Mouse (Mus musculus) G1E-ER4 (cell line): Measurements from ENCODE around the gene Abcb1a. TPM values are rescaled to one million over a fixed set of nuclear protein-coding genes. Genes with fewer than 3 reads are reported as not detected.

Experiments
- GATA1 ChIP-seq: IDR thresholded peaks from one replicate; pipeline ENCODE4 v1.8.0; 2012; ENCODE audit warnings: low read length, inconsistent platforms
- polyA plus RNA-seq: library from polyadenylated mRNA; stranded (reverse); fragments of >175 nt; gene quantifications from 2 replicates; pipeline ENCODE4 v1.2.3, GENCODE M21; 2012

Gene Abcb1a
- polyA plus RNA-seq = not detected in 2 replicates

DNA sequence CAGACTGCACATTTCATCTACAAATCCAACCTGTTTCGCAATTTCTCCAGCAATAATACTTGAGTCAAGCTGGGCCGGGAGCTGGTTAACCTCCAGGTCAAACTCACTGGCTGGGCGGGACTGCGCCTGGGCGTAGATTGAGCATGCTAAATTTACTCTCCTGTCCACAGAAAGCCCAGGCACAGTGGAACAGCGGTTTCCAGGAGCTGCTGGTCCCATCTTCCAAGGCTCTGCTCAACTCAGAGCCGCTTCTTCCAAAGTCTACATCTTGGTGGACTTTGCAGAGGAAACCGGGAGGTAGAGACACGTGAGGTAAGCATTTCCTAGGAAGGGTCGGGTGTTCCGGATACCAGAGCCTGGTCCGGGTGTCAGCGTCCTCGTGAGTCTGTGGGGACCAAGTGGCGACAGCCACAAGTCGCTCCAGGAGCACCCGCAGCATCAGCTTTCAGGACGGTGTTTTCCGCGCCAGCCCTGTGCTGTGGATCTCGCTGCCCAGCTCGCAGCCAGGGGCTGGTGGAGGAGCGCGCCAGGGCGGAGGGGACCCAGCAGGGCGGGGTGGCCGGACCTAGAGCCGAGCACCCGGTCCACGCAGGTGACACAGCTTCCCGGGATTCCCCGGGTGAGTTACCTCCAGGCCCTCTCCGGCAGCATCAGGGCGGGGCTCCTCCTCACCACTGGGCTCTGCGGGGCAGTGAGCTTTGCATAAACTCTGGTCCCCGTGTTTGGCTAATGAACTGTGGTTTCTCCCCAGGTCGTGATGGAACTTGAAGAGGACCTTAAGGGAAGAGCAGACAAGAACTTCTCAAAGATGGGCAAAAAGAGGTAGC lies at the start of gene Abcb1a:
Gene Abcb1a (plus strand): TSS at position 167 of the 827 bp plus-strand sequence.
- no peak for TF ChIP-seq GATA1

GRCm38 (mm10) chr5:8622071-8622595 lies 37.7 kb upstream of the Abcb1a start:
- no peak for TF ChIP-seq GATA1

- no peak for TF ChIP-seq GATA1
Observed at GRCm38 (mm10) chr5:8622596-8623231, 37.2 kb upstream of the Abcb1a start, which contains the start of gene Rundc3b. Gene Rundc3b, minus strand, starts transcription at chr5:8622952.

DNA sequence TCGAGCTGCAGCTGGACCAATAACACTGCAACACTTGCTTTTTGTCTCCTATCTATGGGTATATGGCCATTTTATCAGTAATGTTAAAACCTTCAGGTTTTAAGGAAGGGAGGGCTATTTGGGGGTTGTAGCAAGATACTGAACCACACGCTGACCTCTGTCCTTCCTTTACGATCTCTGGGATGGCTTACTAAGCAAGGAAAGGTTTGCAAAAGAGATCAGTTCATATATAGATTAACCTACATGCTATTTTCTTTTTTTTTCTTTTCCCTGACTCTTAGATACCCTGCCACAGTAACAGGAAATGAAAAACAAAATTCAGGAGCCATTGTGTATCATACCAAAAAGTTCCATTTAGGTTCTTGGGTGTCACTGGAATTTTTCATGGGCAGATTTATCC lies 27.0 kb upstream of the Abcb1a start:
- TF ChIP-seq GATA1 = no peak

DNA sequence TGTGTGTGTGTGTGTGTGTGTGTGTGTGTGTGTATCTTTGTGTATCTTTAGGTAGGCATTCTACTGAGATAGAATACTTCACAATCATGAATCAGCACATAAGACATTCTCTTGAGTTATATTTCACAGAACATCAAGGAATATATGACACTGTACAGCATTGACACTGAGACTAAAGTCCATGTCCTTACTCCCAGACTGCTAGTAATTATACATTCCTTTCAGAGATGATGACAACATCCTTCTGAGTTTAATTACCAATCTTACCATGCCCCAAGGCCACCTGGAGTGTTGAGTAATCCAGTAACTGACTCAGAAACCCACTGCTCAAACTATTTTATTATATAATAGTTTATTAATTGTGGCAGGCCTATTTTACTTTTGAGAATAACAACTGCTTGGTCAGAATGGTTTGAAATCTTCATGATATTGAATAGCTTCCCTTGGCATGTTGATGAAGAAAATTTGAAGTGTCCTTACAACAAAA lies 25.3 kb upstream of the Abcb1a start:
- TF ChIP-seq GATA1 = no peak

DNA sequence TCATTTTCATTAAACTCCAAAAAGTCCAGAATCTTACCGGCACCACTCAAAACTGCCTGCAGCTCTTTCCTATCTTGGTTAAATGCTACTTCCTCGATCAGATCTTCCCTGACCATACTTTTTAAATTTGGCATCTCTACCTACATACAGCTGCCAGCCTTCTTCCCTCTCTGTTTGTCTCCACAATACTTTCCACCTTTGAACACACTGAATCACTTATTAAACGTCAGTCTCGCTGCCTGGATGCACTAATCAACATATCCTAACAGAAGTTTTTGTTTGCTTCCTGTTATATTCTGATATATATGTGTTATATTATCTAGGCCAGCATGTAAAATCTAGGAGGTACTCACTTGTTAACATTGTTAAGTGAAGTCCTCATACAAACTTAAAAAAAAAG lies 11.6 kb upstream of the Abcb1a start:
- no peak for TF ChIP-seq GATA1

- TF ChIP-seq GATA1 = no peak
Observed at GRCm38 (mm10) chr5:8648774-8649173, 11.1 kb upstream of the Abcb1a start.

DNA sequence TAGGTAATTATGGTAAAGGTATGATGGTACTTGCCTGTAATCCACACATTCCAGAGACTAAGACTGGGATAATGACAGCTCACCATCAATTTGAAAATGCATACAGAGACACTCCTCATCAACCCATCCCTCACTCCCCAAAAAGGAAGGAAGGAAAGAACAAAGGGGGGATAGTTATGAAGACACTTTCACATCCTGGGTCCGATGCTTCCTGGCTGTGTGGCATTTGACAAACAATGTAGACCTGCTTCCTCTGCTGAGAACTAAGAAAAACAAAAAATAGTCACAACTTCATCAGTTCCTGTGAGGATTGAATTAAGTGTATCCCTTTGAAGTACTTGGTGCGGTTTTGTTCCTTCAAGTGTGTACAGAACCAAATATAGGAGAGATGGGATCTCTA lies 7.8 kb upstream of the Abcb1a start:
- no peak for TF ChIP-seq GATA1

DNA sequence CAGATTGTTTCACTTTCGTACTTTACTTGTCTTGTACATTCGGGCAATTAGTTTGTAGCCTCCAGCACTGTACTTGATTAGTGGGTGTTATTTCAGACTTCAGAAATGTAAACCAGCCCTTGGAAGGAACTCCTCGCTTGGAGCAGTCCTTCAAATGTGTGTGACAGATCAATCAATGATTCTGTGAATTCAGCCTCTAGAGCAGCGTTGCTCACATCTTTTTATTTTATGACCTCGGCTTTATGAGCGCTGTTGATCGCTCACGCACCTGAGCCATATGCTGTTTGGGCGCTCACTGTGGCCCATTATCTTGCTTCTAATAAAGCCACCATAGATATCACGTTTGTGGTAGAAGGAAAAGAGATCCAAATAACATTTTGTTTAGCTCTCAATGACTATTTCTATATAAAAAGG lies 868 bp downstream of the Abcb1a start:
- no peak for TF ChIP-seq GATA1

GRCm38 (mm10) chr5:8664678-8665077 lies 4.8 kb downstream of the Abcb1a start:
- TF ChIP-seq GATA1 = no peak

- TF ChIP-seq GATA1 = no peak
Observed at GRCm38 (mm10) chr5:8667758-8668474, 8.0 kb downstream of the Abcb1a start.

- TF ChIP-seq GATA1 = no peak
Observed at GRCm38 (mm10) chr5:8669606-8670005, 9.7 kb downstream of the Abcb1a start.

DNA sequence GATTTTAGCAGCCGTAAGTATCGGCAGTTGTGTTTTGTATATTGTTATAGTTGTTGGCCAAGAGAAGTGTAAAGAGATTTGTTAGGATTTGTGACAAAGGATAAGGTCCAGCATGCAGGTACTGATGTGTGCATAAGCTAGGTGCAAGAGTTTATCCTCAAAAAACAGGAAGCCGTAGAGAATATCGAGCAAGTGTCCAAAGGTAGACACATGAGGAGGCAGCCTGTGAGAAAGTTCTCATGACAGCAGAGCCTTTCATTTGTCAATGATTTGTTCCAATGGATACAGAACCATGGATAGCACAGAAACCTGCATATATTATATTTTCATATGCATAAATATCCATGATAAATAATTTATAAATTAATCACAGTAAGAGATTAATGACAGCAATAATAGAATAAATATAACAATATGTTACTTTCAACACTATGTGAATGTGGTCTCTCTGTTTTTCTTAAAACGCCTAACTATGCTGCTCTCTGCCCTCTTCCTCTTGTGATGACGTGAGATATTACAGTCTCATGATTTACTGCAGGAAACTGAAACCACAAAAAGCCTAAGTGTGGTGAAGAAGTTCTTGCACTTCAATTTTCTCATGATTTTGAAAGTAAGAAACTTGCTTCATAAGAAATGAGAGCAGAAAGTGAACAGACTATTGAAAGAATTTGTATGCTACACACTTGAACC lies 15.5 kb downstream of the Abcb1a start:
- no peak for TF ChIP-seq GATA1

DNA sequence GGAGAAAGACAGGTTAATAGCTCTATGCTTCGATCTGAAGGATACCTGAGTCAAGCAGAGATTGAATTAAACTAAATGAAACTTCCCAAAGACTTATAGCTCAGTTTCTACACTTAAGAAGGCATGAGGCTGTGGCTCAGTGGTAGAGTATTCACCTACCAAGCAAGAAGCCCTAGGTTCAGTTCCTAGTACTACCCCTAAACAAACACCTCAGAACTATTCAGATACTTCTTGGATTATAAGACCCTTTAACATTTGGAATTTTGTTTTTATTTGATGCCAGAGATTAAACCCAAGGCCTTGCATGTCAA lies 16.0 kb downstream of the Abcb1a start:
- no peak for TF ChIP-seq GATA1

DNA sequence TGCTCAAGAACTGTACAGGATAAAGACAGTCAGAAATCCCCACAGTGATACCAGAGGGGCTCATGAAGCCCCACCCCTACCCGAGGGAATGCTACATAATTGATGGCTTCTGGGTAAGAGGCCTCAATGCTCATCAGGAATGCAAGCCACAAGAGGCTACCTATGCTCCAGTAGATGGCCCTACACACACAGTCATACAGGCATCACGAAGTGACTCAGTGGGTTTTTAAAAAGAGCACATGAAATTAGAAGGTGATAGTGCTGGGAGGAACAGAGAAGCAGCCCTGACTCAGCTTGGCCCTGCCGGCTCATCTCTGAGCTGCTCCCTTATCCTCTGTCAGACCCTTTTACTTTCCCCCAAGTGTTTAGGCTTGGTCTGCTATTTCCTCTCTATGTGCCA lies 21.3 kb downstream of the Abcb1a start:
- TF ChIP-seq GATA1 = no peak
